Mouse (Mus musculus) urinary bladder, postnatal 4 days (tissue): ENCODE data around the gene Efcab7.

Experiments used
- DNase-seq, 2 experiments: peaks; one replicate each; pipeline ENCODE4 v3.0.0; 2021 to 2022; ENCODE audit warnings: low spot score in 2 of 2

Efcab7 gene

GRCm38 (mm10) chr4:99829094-99830073, at the start of gene Efcab7:
Efcab7 (plus strand) TSS chr4:99829198.
- peak; percentile 75 to 81 for DNase-seq

- DNase-seq: no peak
These were observed 36.6 kb upstream of the Efcab7 start for GRCm38 (mm10) chr4:99792365-99792764.

- no peak for DNase-seq
These were observed 12.1 kb upstream of the Efcab7 start for GRCm38 (mm10) chr4:99816697-99817460.

GRCm38 (mm10) chr4:99828337-99828736, 661 bp upstream of the Efcab7 start:
- DNase-seq: no peak

- no peak for DNase-seq
These were observed 282 bp upstream of the Efcab7 start for GRCm38 (mm10) chr4:99828739-99829093.

GRCm38 (mm10) chr4:99881882-99882281, 52.9 kb downstream of the Efcab7 start:
- no peak for DNase-seq

GRCm38 (mm10) chr4:99882405-99882804, 53.4 kb downstream of the Efcab7 start:
- no peak for DNase-seq

GRCm38 (mm10) chr4:99913894-99914451, 85.0 kb downstream of the Efcab7 start:
- DNase-seq: no peak

- no peak for DNase-seq
These were observed 97.4 kb downstream of the Efcab7 start for GRCm38 (mm10) chr4:99926380-99926779.

- DNase-seq: no peak
These were observed 99.5 kb downstream of the Efcab7 start for GRCm38 (mm10) chr4:99928521-99928920.

GRCm38 (mm10) chr4:99929149-99929612, 100.2 kb downstream of the Efcab7 start, which contains the start of gene Pgm1:
Pgm1 (plus strand) TSS chr4:99929414.
- peak; percentile 74 to 83 for DNase-seq

GRCm38 (mm10) chr4:99929613-99930517, 100.9 kb downstream of the Efcab7 start, which contains the start of gene Itgb3bp:
Itgb3bp (minus strand) TSS chr4:99929813.
- DNase-seq: peak; percentile 71 to 72

GRCm38 (mm10) chr4:99930518-99931239, 101.7 kb downstream of the Efcab7 start:
- DNase-seq: no peak

- no peak for DNase-seq
These were observed 102.2 kb downstream of the Efcab7 start for GRCm38 (mm10) chr4:99931240-99931580.

GRCm38 (mm10) chr4:99931807-99932206, 102.8 kb downstream of the Efcab7 start:
- no peak for DNase-seq

GRCm38 (mm10) chr4:99934859-99935258, 105.9 kb downstream of the Efcab7 start:
- DNase-seq: no peak

- no peak for DNase-seq
These were observed 107.3 kb downstream of the Efcab7 start for GRCm38 (mm10) chr4:99936278-99936677.

- DNase-seq: peak in 1 of 2 experiments; percentile 45
These were observed 110.9 kb downstream of the Efcab7 start for GRCm38 (mm10) chr4:99939711-99940505.

GRCm38 (mm10) chr4:99941655-99942414, 112.8 kb downstream of the Efcab7 start:
- DNase-seq: no peak
